Mouse (Mus musculus) megakaryocyte, embryonic 14.5 days (primary cell): Measurements from ENCODE around the gene Fnbp1. TPM values are rescaled to one million over a fixed set of nuclear protein-coding genes. Genes with fewer than 3 reads are reported as not detected.

Experiments used
- H3K27me3 ChIP-seq: replicated peaks from 2 replicates; pipeline ENCODE3; 2012; ENCODE audit warnings: inconsistent platforms
- H3K36me3 ChIP-seq: replicated peaks from 2 replicates; pipeline ENCODE3; 2012; ENCODE audit warnings: low read length, inconsistent platforms, mixed read lengths
- H3K4me1 ChIP-seq: 2 replicates; pipeline ENCODE4 v1.6.1; 2012; ENCODE audit warnings: inconsistent platforms
- H3K4me3 ChIP-seq: replicated peaks from 2 replicates; pipeline ENCODE3; 2012; ENCODE audit warnings: moderate library complexity, mild to moderate bottlenecking, inconsistent platforms
- H3K9me3 ChIP-seq: 2 replicates; pipeline ENCODE4 v1.6.1; 2012; ENCODE audit warnings: inconsistent platforms
- FLI1 ChIP-seq: IDR thresholded peaks from 2 replicates; pipeline ENCODE4 v1.6.1; 2012; ENCODE audit warnings: low read length, inconsistent platforms, mixed read lengths
- GATA1 ChIP-seq: IDR thresholded peaks from 3 replicates; pipeline ENCODE4 v1.6.1; 2012; ENCODE audit warnings: mixed read lengths, low read length, inconsistent platforms, borderline replicate concordance
- polyA plus RNA-seq: library from polyadenylated mRNA; stranded (reverse); fragments of >175 nt; gene quantifications from 2 replicates; pipeline ENCODE4 v1.2.3, GENCODE M21; 2012; ENCODE audit warnings: low replicate concordance; ENCODE audit not compliant: insufficient read depth

Gene Fnbp1
- polyA plus RNA-seq, 1 experiment: 52.5 TPM

GRCm38 (mm10) chr2:31043856-31044255 is 98.0 kb downstream of the Fnbp1 start:
- Histone ChIP-seq H3K4me1 (peaks cover 38% of the 10 kb centered on the region), H3K36me3 (peaks cover 100% of the 10 kb centered on the region), H3K4me3 (no peak overlapping the region), H3K27me3 (no peaks in the 10 kb centered on the region), H3K9me3 (peaks cover 10% of the 10 kb centered on the region; the same call in 1 of the 2 replicates)
- TF ChIP-seq FLI1: no peak

DNA sequence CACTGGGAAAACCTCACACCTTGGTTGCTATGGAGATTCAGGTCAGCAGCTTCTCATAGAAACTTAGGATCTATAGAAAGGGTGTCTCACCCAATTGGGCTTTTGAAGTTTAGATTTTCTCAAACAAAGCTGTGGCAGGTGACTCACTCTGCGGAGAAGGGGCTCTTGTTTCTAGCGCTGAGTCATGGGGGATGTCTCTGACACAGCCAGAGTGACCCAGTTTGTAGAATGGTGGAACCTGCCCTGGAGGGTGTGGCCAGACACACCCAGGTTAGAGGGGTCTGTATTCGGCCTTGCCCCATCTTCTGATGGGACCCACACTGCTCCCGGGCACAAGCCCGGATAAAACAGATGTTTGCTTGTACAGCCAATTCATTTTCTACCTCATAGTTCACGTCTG is 98.9 kb downstream of the Fnbp1 start:
- TF ChIP-seq GATA1 (no peak), FLI1 (no peak)
- Histone ChIP-seq H3K4me1 (peaks cover 28% of the 10 kb centered on the region), H3K36me3 (peaks cover 100% of the 10 kb centered on the region), H3K9me3 (peaks cover 10% of the 10 kb centered on the region; the same call in 1 of the 2 replicates), H3K27me3 (no peaks in the 10 kb centered on the region), H3K4me3 (no peak overlapping the region)

DNA sequence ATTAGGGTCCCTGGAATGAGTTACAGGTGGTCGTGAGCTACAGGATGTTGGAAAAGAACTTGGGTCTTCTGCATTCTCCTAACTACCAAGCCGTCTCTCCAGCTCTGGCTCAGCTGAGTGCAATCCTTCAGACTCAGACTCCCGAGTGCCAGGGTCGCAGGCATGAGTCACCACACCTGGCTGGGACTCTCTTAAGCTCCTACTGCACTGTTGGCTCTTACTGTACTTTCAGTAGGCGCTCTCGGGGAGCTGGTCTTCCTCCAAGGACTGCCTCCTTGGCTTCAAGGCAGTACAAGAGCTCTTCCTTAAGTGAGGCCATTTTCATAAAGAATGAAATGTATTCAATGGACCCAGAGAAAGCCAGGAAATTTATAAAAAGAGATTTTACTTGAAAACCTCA is 100.4 kb downstream of the Fnbp1 start:
- H3K4me1 ChIP-seq: peaks cover 19% of the 10 kb centered on the region
- no peak overlapping the region for H3K4me3 ChIP-seq
- peaks cover 98% of the 10 kb centered on the region for H3K36me3 ChIP-seq

DNA sequence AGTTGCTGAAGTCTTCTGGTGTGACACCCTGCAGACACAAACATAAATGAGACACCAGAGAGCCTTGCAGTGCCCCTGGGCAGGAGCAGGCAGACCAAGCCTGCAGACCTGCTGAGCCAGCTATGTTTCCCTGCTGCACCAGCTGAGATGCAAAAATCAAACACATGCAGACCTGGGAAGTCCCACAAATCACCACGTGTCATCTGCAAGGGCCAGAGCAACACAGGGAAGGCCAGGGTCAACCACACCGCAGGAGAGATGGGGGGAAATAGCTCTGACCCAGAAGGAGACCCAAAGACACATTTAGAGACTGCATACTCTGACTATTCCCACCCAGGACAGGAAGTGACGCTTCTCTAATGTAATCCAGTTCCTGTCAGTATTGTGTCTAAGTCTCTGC is 101.3 kb downstream of the Fnbp1 start:
- H3K36me3 ChIP-seq: peaks cover 98% of the 10 kb centered on the region
- H3K4me1 ChIP-seq: peaks cover 11% of the 10 kb centered on the region
- no peaks in the 10 kb centered on the region for H3K27me3 ChIP-seq

More for the DNA sequence above, 100.4 kb downstream of the Fnbp1 start:
- H3K9me3 ChIP-seq: peaks cover 10% of the 10 kb centered on the region; the same call in 1 of the 2 replicates
- H3K27me3 ChIP-seq: no peaks in the 10 kb centered on the region
- no peak for TF ChIP-seq FLI1
- no peak for TF ChIP-seq GATA1

DNA sequence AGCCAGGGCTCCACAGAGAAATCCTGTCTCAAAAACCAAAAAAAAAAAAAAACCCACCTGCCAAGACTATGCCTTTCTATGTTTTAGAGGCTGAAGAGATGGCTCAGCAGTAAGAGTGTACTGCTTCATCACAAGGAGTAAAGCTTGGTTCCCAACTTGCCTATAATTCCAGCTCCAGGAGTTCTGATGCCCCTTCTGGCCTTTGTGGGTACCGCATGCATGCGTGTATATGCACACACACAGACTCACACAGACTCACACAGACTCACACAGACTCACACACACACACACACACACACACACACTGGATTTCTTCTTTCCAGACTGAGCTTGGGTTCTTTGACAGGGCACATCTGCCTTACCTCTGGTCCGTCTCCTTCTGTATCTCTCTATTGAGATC is 101.8 kb downstream of the Fnbp1 start:
- no peaks in the 10 kb centered on the region for H3K27me3 ChIP-seq
- H3K9me3 ChIP-seq: peaks cover 10% of the 10 kb centered on the region; the same call in 1 of the 2 replicates
- H3K36me3 ChIP-seq: peaks cover 96% of the 10 kb centered on the region
- no peak overlapping the region for H3K4me3 ChIP-seq
- peaks cover 10% of the 10 kb centered on the region for H3K4me1 ChIP-seq
- TF ChIP-seq FLI1 (no peak), GATA1 (no peak)

More for the DNA sequence above, 101.3 kb downstream of the Fnbp1 start:
- Histone ChIP-seq H3K4me3 (no peak overlapping the region), H3K9me3 (peaks cover 10% of the 10 kb centered on the region; the same call in 1 of the 2 replicates)
- no peak for TF ChIP-seq GATA1
- no peak for TF ChIP-seq FLI1

DNA sequence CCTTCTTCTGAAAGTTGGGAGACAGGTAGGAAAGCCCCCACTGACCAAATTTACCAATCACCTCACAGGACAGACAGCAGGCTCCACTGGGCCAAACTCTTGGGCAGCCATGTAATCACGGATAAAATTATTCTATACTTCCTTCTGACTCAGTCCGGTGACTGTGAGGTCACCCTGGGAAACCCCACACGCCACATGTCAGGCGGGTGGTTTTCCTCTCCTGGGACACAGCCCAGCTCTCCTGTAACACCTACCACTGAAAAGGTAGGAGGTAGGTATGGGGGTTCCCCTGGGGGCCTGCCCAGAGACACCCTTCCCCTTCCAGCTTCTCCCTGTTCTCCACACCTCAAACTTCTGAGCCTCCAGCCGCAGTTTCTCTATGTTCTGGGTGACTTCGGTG is 105.0 kb downstream of the Fnbp1 start:
- peaks cover 92% of the 10 kb centered on the region for H3K36me3 ChIP-seq
- no peaks in the 10 kb centered on the region; the same call in 1 of the 2 replicates for H3K4me1 ChIP-seq
- peaks cover 10% of the 10 kb centered on the region; the same call in 1 of the 2 replicates for H3K9me3 ChIP-seq

DNA sequence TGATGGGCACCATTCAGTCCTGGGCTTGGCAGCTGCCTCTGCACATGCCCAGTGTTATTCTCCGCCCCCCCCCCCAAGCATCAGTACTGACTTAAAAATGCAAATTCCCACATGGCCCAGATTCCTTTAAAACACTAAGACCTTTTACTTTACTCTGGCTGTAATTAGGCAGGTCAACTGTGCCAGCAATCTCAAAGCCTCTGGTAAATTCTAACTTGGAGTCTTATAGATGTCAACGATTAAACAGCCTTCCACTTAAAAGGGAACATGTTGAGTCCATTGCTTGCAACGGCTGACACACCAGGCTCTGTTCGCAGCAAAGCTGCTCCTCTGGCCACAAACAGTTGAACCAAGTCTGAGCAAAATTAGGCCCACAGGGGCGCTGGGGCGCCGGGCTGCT is 109.8 kb downstream of the Fnbp1 start:
- Histone ChIP-seq H3K9me3 (no peaks in the 10 kb centered on the region), H3K4me1 (peaks cover 36% of the 10 kb centered on the region), H3K36me3 (peaks cover 94% of the 10 kb centered on the region), H3K4me3 (no peak overlapping the region), H3K27me3 (no peaks in the 10 kb centered on the region)
- TF ChIP-seq GATA1 (no peak), FLI1 (no peak)

More for the DNA sequence above, 105.0 kb downstream of the Fnbp1 start:
- Histone ChIP-seq H3K4me3 (no peak overlapping the region), H3K27me3 (no peaks in the 10 kb centered on the region)
- TF ChIP-seq GATA1 (no peak), FLI1 (no peak)

DNA sequence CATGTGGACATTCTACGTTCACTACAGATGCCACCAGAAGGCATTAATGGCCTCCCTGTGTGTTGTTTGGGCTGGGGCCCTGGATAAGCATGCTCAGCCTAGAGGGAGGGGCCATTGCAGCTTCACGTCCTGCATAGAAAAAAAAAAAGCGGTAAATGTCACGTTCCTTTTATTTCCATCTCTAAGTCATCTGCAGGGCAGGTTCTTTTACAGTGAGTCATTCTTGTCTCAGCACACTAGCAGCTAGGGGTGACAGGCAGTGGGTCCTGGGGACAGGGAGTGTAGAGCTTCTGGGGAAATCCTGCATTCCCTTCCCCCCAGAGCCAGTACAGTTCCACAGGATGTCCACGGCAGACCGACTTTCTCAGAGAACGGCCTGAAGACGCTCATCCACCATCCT is 115.2 kb downstream of the Fnbp1 start:
- no peaks in the 10 kb centered on the region for H3K9me3 ChIP-seq

GRCm38 (mm10) chr2:31025458-31025857 is 116.3 kb downstream of the Fnbp1 start:
- Histone ChIP-seq H3K27me3 (no peaks in the 10 kb centered on the region), H3K36me3 (peaks cover 92% of the 10 kb centered on the region), H3K4me3 (peak overlapping the region; percentile 34), H3K4me1 (peaks cover 57% of the 10 kb centered on the region), H3K9me3 (no peaks in the 10 kb centered on the region)
- TF ChIP-seq FLI1 (no peak), GATA1 (no peak)

More for the DNA sequence above, 115.2 kb downstream of the Fnbp1 start:
- peaks cover 92% of the 10 kb centered on the region for H3K36me3 ChIP-seq
- no peak overlapping the region for H3K4me3 ChIP-seq
- H3K27me3 ChIP-seq: no peaks in the 10 kb centered on the region
- TF ChIP-seq FLI1 (no peak), GATA1 (no peak)
- peaks cover 67% of the 10 kb centered on the region for H3K4me1 ChIP-seq

DNA sequence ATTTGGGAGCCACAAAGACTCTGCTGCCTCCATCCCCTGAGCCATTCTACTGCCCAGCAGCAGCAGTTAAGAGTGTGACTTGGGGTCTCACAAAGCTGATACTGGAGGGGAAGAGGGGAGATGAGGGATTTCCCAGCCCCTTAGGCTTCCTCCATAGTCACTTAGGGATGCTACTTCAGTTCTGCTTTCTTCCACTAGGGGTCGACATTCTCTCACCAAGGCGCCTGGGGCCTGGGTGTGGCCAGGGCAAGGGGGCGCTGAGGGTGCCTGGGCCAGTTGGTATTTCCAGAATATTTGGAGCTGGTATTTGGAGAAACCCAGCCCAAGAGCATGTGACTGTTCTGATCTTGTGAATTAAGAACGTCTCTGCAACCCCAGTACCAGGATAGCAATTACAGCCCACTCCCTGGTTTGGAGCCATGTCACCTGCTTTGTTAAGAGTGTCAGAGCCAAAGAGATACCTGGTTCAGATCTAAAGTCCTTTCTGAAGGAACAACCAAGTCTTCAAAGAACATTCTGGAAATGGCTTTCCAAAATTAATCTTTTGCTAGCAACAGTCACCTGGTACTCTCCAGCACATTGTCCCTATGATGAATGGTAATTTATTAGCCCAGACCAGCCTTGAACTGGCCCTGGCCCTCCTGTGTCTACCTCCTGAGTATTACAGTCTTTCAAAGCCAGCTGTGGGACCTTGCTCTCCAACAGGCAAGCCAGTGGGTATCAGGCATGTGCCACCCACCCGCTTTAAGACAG is 117.0 kb downstream of the Fnbp1 start:
- H3K4me1 ChIP-seq: peaks cover 50% of the 10 kb centered on the region
- no peak for TF ChIP-seq FLI1
- no peak for TF ChIP-seq GATA1
- H3K36me3 ChIP-seq: peaks cover 92% of the 10 kb centered on the region
- H3K4me3 ChIP-seq: peak overlapping the region; percentile 1
- H3K9me3 ChIP-seq: no peaks in the 10 kb centered on the region
- H3K27me3 ChIP-seq: no peaks in the 10 kb centered on the region

GRCm38 (mm10) chr2:31023940-31024339 is 117.9 kb downstream of the Fnbp1 start:
- Histone ChIP-seq H3K4me3 (no peak overlapping the region), H3K36me3 (peaks cover 92% of the 10 kb centered on the region), H3K27me3 (no peaks in the 10 kb centered on the region), H3K4me1 (peaks cover 49% of the 10 kb centered on the region), H3K9me3 (no peaks in the 10 kb centered on the region)
- TF ChIP-seq FLI1: no peak
- TF ChIP-seq GATA1: no peak
